Mouse (Mus musculus) megakaryocyte, embryonic 14.5 days (primary cell): Measurements from ENCODE around the gene Cacng1.

Source experiments
- FLI1 ChIP-seq: IDR thresholded peaks from 2 replicates; pipeline ENCODE4 v1.6.1; 2012; ENCODE audit warnings: low read length, inconsistent platforms, mixed read lengths
- GATA1 ChIP-seq: IDR thresholded peaks from 3 replicates; pipeline ENCODE4 v1.6.1; 2012; ENCODE audit warnings: mixed read lengths, low read length, inconsistent platforms, borderline replicate concordance

DNA sequence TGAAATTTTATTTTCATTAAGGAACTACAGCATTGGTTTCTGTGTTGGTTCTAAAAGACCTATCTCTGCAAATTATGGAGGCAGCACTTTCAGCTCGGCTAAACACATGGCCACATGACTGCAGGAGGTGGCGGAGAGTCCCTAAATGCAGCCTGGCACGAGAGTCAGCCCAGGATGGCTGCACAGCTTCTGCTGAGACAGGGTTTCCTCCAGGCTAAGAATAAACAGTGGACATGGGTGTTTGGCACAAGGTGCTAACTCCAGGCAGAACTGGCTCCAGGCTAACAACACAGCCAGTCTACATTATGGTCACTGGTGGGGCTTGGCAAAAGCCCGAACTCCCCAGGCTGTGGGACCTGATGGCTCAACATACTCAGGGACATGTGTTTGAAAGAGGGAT, 14.6 kb upstream of the Cacng1 start:
- TF ChIP-seq GATA1: no peak
- no peak for TF ChIP-seq FLI1
